Mouse (Mus musculus) CD8-positive naive resting alpha-beta T cell, adult 2 months (primary cell): Measurements from ENCODE around the gene Bcas3.

Experiments used
- DNase-seq, 2 experiments: peaks; one replicate each; pipeline ENCODE4 v3.0.0; 2022; ENCODE audit warnings: low read depth in 2 of 2, low spot score in 2 of 2

Gene Bcas3

DNA sequence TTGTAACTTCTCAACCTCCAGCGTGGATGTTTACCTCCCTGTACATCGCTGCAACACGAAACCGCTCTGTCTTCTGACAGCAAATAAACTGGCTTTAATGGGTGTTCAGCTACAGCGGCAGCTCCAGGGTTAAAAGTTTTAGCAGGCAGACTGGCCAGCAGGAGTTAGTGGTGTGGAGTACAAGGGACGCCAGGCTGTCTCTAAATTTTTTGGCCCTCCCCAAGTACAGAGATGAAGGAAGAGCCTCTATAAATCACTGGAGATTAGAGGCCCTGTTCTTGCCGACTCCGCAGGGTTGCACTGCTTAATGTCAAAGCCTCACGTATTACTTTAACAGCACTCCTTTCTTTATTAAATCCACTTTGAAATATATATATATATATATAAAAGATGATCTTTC lies 384.3 kb downstream of the Bcas3 start:
- no peak for DNase-seq

DNA sequence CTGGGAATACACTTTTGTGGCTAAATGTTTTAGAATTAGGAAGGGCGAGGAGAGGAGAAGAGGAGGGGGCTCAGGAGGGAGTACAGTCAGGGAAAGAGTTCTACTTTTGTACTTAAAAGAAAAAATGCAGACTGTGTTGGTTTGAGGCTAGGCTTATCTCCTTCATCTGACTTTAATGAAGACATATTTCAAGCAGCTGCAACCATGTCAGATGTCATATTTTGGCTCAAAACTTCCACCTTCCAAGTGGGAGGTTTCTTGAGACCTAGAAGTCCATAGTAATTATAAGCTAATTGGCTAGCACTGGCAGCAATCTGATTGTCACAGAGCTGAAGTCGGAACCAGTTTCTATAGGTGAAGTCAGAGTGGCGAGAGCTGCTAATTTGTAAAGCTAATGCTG lies 384.9 kb downstream of the Bcas3 start:
- DNase-seq: no peak

DNA sequence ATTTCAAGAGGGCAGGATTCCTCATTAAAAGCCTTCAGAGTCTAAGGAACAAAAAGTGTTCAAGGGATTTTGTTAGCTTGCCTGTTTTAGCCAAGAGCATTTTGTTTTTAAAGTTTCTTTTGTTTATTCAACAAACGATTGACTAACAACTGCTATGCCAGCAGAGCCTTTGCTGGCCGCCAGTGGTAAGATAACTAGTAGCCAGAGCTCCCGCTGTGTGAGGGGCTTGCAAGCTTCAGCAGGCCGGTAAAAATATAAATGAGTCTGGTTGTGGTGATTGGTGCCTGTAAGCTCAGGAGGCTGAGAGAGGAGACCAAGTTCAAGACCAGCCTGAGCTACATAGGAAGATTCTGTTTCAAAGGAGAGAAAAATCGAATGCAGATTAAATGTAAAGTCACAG lies 385.6 kb downstream of the Bcas3 start:
- no peak for DNase-seq

DNA sequence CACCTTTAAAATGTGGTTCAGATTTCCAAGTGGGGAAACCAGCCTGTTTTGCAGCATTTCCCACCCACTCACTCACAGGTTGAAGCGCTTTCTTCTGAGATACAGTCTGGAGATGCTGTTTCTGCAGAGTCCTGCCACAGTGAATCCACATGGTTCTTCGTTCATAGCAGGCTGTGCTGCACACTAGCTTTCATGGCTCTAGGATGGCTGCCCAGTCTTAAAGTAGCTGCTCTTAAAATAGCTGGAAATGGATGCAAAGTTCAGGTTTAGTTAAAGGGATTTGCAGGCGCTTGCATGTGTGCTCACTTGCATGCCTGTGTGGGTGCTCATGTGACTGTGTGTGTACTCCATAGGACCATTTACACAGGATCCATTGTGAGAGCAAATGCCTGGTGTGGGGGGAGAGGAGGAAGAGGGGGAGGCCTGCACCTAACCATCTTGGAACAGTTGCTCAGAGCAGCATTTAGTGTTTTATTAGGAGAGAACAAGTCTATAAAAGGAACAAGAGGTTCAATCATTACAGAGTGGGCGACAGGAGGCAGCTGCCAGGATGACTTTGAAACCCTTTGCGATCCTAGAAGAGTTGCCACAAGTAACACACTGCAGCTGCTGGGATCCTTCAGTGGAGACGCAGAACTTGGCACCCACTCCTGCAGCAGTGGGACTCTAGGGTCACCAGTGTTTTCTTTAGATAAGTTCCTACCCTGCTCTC lies 386.5 kb downstream of the Bcas3 start:
- DNase-seq: no peak

DNA sequence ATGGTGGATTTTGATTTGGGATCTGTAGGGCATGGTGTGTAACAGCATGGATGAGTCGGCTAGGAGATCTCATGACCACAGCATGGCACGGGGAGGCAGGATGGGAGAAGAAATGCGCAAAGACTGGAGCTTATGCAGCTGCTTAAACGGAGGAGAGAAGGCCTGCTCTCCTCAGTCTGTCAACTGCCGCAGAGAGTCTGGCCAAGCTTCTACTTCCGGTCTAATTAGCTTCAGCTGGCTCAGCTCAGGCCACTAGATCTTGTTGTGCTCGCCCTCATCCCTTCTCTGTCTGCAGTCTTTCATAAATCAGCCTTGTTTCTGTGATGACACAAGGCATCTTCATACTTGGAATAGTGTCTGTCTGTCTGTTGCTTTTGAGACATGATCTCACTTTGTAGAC lies 393.4 kb downstream of the Bcas3 start:
- no peak for DNase-seq

DNA sequence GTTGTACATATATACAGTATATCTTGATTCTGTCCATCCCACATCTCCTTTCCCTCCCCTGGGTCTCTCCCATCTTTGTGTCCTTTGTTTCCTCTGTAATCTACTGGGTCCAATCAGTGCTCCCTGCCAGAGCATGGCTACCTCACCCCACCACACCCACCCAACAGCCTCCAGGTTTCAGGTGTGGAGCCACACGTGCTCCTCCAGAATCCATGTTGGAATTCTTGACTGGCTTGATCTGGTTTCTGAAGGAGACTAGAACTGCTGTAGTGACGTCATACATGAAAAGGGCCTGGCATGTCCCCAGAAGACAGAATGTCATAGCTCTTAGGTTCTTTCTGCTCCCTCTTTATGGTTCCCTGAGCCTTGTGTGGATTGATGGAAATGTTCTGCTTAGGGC lies 395.9 kb downstream of the Bcas3 start:
- DNase-seq: no peak

DNA sequence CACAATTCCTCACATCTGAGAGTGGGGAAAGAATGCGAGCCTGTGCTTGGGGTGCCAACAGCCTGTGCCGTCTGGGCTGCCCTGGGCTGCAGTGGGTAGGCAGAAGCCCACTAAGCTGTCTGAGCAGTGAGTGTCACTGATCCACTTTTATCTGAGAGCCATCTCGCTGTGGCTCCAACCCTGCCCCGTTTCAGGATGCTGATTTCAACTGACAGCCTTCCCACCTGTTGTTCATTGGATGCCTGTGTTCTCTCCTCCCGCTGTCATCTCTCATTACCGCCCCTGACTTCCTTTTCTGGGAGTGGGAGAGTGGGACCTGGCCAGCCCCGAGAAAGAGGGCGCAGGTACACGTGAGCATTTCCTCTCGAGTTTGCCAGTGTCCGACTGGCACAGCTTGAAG lies 398.2 kb downstream of the Bcas3 start:
- no peak for DNase-seq

DNA sequence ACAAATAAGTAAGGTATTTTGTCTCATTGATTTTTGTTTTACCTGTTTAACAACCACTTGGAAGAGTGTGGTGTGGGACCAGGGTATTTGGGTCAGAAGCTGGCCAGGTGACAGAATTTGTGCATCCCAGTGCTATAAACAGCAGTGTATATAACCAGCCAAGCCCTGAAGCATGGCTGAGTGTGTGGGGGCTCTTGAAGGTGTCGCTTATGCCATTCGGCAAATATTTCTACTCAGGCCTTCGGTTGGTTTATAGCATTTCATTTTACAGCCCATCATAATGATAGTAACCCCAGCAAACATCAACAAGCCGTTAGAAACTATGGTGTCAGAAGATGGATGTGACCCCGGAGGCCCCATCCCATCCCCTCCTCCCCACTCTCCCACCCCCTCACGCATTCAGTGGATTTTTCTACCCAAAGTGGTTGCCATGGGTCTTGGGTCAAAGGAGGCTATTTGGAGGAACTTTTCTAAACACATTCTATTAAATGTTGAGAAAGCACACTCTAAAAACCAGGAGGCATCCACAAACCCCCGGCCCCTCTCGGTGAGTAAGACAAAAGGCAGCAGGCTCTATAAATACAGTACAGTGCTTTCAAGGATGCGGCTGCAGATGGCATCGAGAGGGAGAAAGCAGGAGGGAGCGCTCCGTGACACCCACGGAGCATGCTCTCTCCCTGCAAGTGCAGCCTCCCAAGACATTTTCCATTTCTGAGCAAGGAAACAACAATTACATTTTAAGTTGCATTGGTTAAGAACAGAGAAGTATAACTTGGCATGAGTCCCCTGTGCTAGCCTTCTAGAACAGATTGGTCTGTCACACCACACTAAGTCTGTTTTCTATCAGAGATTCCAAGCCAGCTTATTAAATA lies 401.9 kb downstream of the Bcas3 start:
- DNase-seq: no peak

DNA sequence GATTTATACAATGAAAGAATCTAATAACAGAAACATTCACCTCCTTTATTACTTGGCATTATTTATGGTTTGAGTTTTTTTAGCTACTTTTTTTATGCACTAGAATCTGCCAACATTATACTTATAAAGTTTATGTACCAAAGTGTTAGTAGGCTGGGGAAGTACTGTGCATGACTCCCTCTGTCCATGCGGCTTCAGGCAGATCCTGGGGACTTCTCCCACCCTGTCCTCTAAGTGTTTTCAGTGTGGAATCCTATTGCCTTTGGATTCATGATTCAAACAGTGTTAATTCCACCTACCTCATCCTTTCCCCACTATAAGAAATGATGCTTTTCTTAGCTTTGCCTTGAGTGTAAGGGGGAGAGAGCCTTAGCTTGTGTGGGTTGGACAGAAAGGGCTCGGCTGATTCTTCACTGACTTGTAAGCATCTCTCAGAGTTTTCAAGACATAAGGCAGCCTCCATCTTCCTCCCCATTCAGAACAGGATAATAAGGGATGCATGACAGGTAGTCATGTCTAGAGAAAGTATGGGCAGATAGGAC lies 402.6 kb downstream of the Bcas3 start:
- no peak for DNase-seq

DNA sequence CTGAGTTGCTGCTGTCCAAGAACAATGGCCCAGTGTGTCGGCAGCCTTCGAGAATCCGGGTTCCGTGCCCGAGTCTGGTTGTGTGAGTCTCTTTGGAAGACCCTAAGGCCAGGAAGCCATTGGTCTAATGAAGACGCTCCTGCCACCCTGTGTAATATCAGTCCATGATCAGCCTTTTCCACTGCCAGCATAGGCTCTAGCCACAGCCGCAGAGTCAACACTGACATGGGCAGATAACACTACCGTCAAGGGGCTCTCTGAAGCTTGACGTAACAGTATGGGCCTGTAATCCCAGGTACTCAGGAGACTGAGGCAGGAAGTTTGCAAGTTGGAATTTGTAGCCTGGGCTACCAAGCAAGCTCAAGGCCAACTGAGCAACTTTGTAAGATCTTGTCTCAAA lies 405.9 kb downstream of the Bcas3 start:
- DNase-seq: no peak

DNA sequence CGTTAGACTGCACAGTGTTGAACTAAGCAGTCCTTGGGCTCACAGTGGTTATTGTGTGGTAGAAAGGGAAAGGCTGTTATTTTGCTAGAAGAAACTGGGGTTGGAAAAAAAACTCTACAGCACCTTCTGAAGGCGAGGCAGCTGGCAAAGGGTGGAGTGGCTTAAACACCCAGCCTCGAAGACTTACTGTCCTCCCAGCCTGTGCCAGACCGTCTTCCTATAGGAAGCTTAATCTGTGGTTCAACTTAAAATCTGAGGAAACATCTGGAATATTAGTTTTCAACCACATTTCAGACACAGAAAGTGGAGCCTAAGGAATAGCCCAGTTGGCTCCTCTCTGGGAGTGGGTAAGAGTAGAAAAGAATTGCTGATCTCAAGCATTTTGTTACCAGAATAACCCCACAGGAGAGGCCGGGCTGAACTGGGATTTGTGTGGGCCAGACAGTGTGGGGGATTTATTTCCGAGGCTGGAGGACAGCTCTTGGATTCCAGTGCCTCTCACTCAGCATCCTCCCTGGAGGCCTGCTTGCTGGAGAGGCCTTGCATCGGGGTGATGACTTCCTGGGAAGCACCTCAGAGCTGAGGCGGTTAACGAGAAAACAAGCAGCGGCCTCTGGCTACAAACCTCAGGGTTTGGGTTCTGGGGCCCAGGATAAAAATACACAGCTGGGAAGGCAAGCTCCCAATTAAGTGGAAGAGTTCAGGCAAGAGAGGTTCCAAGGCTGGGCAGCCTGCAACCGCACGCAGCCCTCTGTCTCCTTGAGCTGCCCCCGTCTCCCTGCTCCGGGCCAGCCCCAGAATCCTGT lies 406.9 kb downstream of the Bcas3 start:
- DNase-seq: no peak

DNA sequence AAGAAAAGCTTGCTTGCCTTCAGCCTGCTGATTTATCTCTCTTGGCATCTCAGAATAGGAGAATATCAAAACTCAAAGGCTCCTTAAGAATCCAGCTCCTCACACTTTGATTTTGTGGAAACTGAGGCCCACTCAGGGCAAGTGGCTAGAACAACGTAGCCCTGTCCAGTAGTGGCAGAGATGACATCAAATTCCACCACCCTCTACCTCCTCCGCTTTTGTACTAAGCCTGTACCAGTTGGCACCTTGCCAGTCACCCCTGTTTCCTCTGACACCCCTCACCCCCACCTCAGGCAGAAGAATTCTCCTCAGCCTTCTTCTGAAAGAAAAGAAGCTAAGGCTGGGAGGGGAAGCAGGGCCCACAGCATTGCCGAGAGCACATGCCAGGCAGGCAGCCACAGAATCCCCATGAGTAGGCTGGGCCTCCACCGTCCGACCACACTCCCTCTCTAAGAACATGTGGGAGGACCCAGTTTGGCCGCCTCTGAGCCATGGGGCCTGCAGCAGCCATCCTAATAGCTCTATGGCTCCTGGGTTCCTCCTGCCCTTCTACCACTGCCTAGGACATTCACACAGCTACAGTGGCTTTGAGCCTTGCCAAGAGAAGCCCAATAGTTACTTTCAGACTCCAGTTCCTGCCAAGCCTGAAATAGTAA lies 407.6 kb downstream of the Bcas3 start:
- no peak for DNase-seq

DNA sequence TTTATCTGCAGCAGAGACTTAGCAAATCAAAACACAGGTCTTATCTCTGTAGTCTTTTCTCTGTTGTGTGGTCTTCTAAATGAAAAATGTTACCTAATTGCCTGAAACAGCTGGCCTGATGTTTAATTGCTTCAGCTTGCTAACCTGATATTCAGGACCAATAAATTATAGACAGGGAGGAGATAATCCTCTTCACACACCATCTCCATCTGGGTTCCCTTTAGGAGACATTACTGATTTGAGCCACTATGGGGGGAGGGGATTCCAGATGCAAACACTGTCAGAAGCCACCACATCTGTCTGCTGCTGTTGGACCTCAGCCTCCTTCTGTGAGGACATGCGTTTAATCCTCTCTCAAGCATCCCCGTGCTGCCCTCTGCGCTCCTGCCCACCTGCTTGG lies 408.2 kb downstream of the Bcas3 start:
- no peak for DNase-seq

DNA sequence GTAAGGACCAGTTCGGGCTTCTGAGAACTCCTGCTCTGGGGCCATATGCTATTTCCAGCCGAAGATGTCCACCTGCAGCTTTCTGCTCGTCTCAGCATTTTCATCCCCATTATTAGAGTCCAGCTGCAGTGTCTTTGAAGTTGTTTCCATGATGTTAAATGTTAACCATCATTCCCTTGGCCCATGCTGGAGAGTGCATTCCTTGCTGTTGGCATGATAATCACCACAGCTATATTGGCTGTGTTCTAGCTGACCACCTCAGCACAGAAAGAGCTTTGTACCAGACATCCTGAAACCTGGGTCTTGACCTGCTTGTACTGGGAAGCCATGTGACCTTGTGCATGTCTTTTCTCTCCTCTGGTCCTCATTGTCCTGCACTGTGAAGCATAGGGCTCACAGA lies 410.7 kb downstream of the Bcas3 start:
- DNase-seq: no peak

DNA sequence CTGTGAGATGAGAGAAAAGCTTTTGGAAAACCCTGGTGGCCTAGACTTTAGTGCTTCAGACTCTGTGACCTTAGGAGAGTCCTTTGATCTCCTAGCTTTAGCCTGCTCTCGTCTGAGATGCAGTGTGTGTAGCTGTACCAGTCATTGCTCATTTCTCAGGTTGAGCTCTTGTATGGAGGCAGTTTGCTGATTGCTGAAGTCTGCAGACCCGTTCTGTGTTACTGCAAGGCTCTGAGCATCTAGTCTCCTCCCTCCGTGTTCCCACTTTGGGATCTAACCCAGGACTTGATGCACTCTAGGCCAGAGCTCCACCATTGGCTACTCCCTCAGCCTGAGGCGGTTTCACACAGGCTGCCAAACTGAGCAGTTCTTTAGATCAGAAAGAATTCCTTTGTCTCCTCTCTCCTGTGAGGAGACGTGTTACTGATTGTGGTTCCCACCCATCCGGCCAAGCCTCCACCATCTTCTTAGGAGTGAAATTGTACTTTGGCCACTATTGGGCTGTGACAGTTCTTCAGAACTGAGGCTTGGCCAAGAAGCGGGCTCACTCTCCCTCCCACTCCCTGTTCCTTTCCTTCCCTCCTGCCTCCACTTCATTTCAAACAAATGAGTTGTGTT lies 413.2 kb downstream of the Bcas3 start:
- DNase-seq: no peak

DNA sequence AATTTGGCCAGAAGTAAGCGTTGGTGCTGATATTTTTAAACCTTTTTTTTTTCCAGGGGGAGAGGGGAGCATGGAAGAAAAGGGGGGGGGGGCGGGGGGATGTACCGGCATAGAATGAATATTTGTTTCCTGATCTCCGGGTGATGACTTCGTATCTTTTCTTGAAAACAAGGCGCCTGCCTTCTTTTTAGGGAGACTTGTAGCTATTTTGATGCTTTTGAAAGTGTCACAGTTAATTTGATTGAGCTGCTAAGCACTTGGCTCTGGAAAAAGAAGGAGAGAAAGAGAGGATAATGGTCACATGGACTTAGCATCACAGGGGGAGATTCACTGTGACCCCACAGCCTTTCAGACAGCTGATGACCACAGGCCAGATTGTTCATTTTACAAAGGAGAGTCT lies 413.8 kb downstream of the Bcas3 start:
- no peak for DNase-seq

DNA sequence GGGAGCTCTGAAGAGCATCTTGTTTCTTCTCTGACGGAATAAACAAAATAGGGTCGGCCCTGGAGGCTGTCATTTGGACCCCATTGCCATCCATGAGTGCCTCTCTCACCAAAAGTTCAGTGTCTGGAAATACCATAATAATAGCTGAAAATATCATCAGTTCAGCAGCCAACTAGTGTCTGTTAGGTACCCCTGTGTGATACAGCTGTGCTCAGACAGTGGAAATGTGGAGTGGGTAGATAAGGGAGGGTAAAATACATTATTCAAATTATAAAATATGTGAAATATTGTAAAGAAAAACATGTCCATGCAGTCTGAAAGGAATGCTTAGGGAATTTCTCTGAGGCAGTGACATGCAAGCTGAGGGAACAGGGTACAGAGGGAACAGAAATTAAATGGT lies 416.8 kb downstream of the Bcas3 start:
- no peak for DNase-seq

DNA sequence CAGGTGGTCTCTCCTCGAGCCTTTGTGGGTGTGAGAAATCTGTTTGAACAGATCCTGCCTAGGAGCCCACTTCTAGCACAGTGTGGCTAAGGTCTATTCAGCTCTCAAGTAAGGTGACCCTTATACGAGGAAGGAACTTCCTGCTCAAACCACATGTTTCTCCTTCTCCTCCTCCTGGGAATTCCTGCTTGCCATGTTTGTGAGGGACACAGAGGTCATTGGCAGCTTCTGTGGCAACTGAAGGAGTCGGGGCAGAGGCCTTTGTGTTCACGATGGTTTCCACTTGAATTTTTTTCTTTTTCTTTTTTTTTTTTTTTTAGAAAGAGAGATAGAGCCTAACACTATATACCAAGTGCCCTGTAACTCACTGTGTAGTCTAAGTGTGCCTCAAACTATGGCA lies 420.4 kb downstream of the Bcas3 start:
- no peak for DNase-seq

DNA sequence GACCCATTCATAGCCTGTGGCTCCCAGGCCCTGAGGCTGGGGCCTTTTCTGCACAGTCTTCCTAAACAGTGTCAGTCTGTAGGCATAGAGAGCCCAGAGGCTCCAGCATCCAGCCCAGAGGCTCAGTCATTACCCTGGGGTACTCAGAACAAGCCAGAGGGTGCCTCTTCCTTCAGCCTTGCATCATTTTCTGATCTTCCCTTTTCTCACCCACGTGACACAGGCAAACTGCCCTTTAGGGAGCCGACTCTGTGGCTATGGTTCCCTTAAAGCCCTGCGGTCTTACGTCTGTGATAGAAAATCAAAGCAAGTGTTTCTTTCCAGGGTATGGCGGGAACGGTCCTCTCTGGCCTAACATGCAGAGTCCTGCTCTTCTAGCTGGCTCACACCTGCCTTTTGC lies 421.7 kb downstream of the Bcas3 start:
- no peak for DNase-seq

DNA sequence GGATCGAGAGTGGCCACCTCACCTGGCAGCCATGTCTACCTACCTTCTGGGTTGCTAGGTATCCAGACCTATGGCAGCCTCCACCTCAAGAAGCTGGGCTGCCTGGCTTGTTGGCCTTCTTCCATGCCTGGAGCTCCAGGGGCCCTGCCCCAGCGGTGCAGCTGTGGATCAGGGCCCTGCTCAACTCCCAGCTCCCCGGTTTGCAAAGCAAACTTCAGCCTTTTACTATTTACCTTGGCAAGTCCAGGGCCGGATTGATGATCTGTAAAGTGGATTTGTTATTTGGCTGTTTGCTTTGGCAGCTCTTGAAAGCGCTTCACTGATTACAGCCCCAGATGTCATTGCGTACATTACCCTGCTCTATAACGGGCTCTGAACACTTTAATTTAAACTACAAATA lies 422.5 kb downstream of the Bcas3 start:
- DNase-seq: no peak
